Mouse (Mus musculus): ENCODE results near the gene Mxd4. TPM values are rescaled to one million over a fixed set of nuclear protein-coding genes. Genes with fewer than 3 reads are reported as not detected.

The Mxd4 gene
- total RNA-seq, 2 experiments from 2014 or later, result 140 to 144 TPM

DNA sequence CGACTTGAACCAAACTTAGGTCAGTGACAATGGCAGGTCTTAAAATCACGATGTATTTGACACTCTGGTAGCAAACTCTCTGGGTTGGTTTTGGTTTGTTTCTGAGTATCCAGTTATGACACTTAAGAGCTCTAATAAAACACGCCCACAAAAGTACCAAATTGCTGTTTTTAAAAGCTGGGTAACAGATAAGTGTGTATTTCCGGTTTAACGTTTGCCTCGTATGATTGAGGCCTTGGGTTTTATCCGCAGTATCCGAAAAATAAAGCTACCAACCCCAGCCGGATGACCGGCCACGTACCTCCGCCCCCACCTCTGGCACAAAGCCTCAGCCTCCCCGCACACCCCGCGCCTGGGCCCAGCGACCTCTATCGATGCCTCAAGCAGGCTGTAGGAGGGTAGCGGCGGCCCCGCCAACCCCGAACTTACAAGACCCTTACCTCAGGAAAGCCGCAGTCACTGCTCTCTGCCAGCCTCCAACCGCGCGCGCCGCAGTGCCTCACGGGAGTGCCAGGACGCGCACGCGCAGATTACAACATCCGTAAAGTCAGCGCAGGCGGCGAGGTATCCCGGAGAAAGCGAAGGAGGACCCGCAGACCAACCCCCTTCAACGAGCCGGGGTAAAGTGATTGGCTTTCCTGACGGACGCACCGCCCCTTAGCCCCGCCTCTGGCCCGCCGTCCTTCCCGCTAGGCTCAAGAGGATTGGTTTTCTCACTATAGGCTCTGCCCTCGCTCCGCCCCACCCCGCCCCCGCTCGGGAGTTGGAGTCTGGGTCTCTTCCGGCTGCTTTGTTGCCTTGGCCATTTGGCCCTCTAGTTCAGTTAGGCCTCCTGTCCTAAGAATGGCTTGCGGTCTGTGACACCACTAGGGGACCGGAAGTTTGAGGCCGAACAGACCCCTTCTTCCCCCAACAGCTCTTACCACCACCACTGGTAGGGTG, 18.3 kb downstream of the Mxd4 start, which contains the start of the genes Poln and Haus3:
Poln (minus strand) TSS at position 499 of the 942 bp plus-strand sequence.
Haus3 (minus strand) TSS at position 578 of the 942 bp plus-strand sequence.
- peak; percentile 98 for DNase-seq

DNA sequence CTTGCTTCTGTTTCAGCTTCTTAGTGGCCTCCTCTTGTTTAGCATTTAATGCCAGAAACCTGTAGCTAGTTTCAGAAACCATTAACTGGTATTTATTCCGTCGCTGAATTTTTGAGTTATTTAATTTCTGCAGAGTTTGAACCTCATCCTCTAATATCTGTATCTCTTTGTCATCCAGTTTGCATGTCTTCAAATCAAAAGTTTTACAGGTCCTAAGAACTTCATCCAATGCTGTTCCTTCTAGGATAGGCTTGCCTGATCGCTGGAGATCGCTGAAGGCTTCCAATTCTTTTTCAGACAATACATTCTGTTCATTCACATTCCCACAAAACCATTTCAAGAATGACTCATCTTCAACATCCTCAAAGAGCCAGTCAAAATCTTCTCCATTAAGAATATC, 19.7 kb downstream of the Mxd4 start:
- DNase-seq, result no peak

DNA sequence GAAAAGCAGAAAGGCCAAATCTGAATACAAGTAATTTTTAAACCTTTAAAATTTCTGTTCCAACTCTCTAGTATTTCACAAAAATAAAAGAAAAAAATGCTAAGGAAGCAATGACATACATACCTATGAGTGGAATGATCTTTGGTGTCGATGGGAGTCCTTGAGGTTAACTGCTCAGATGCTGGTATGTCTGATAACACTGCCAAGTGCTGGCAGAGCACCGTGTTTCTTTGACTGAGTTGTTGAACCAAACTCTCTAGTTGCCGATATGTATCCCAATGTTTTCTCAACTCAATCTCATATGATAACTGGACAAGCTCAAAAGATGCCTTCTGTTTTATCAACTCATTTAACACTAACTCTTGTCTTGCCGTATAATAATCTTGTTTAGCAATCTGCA, 21.7 kb downstream of the Mxd4 start:
- no peak for DNase-seq

DNA sequence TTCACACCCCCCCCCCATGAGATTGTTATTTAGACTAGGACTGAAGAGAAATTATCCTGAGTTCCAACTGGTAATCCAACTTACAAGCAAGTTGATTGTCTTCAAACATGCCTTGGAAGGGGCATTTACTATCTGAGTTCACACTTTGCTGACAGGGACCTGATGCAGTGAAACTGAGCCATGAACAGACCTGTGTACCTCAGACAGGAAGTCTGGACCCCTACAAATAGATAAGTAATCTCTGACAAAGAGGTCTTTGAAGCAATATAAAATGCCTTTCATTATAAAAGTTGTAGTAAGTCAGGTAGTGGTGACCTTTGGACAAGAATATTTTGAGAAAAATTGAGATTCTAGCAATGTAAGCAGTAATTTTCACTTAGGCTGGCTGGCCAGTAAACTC, 39.0 kb downstream of the Mxd4 start:
- DNase-seq, result no peak

DNA sequence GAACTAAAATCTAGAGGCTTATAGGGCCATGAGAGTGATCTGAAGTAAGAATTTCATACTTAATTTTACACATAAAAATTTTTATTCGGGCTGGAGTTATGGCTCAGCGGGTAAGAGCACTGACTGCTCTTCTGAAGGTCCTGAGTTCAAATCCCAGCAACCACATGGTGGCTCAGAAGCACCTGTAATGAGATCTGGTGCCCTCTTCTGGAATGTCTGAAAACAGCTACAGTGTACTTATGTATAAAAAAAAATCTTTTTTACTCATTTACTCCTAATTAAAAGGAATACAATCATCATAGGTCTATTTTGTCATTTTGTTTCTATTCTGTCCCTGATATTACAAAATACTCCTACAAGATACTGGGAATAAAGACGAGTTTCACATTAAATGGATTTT, 40.0 kb downstream of the Mxd4 start:
- DNase-seq, result no peak

DNA sequence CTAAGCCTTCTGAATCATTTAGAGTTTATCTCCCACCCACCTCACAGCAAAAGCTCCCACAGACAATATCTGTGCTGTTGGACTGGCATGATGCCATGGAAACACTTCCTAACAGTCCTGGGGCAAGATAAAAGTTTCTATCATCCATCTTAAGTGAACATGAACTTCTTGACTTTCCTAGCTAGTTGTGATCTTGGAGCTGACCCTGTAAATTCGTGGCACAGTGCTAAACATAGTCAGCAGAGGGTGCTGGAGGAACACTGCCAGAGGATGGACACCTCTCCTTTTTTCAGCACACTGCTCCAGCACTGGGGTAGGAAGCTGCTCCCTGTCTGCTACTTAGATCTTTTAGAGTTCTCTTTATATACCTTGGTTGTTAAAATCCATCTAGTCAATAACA, 47.8 kb downstream of the Mxd4 start:
- DNase-seq, result peak; percentile 46

DNA sequence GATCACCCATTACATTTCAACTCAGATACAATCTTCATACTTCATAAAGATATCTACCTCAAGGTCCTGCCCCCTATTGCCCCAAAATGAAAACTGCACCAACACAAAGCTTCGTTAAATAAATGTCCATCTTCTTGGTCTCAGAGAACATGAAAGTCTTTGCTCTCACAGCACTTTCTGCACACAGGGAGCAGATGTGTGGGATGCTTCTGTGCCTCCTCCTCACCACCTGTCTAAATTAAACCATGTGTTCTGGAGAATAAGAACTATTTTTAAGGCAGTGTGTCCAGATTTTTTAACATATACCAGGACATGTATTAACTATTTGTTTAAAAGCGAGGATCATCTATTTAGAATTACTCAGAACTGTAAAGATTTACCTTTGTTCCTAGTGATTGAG, 54.8 kb downstream of the Mxd4 start:
- DNase-seq, result no peak

DNA sequence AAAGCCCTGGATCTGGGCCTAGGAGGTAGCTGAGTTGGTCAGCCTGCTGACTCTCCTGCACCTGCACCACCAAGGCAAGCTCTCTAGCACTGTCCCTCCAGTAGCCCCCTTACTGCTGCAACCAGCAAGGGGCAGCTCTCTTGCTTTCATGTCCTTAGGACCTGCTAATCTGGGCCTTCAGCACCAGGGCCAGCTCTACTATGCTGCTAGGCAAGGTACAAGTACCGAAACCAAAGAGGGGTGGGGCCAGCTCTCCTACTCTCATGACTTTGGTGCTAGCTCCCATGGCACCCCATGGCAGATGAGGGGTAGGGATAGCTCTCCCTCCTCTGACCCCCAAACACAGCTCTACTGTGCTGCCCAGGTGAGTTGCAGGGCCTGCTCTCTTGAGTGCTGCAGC, 63.4 kb downstream of the Mxd4 start:
- no peak for DNase-seq

Other genes with a start within 250 kb of the Mxd4 start
- gene Gm1673, start 204.3 kb downstream of the Mxd4 start, total RNA-seq (2021), result 10 to 100 TPM; 18.2 to 23.6 TPM
- gene Nat8l, start 191.7 kb downstream of the Mxd4 start, total RNA-seq (2021), result 10 to 100 TPM; 19.6 to 30.1 TPM
- 10 to 100 TPM; 37.3 to 40.0 TPM for gene Poln, start 18.3 kb downstream of the Mxd4 start, total RNA-seq (2021)
- gene Haus3, start 18.2 kb downstream of the Mxd4 start, total RNA-seq (2021), result 1 to 10 TPM; 9.3 to 9.8 TPM
- gene Zfyve28, start 100.7 kb upstream of the Mxd4 start, total RNA-seq (2021), result 1 to 10 TPM; 1.2 to 1.8 TPM
- gene Cfap99, start 100.9 kb upstream of the Mxd4 start, total RNA-seq (2021), result not detected
- 100 to 1,000 TPM; 102 to 109 TPM for gene Rnf4, start 148.6 kb upstream of the Mxd4 start, total RNA-seq (2021)
- 10 to 100 TPM; 26.7 to 34.3 TPM for gene Fam193a, start 182.2 kb upstream of the Mxd4 start, total RNA-seq (2021)